Mouse (Mus musculus): Measurements from ENCODE around the gene Smarca2. TPM values are rescaled to one million over a fixed set of nuclear protein-coding genes. Genes with fewer than 3 reads are reported as not detected.

Smarca2 gene
- polyA plus RNA-seq, 1 experiment: 58.9 TPM

DNA sequence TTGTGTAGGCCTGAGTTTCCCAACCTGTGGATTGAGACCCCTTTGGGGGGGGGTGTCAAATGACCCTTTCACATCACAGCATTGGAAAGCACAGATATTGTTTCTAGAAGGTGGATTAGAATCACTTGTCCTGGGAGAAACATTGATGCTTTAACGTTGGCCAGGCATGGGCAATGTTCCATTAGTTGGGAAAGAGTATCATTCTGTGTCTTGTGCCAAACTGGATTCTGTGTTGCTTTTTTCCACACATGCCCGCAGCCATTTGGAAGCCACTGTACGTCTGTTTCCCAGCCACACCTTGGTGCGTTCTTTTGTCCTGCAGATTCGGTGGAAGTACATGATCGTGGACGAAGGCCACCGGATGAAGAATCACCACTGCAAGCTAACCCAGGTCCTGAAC is 76.7 kb downstream of the Smarca2 start:
- no peak overlapping the region for H3K4me3 ChIP-seq (ENCODE audit: insufficient read depth, low read length)
- TF ChIP-seq POLR2A (IDR thresholded peaks at IDR 0.05; ENCODE audit: borderline replicate concordance, low read depth, low read length): no peak
- no peaks in the 10 kb centered on the region for H3K4me1 ChIP-seq (ENCODE audit: control insufficient read depth, insufficient read depth, low read length)
- no peak overlapping the region for H3K27ac ChIP-seq (ENCODE audit: insufficient read depth, low read depth, low read length)

- H3K4me1 ChIP-seq (ENCODE audit: control insufficient read depth, insufficient read depth, low read length): no peaks in the 10 kb centered on the region
- TF ChIP-seq CTCF (IDR thresholded peaks at IDR 0.05; ENCODE audit: low read depth, low read length) (no peak), POLR2A (IDR thresholded peaks at IDR 0.05; ENCODE audit: borderline replicate concordance, low read depth, low read length) (no peak)
- no peak overlapping the region for H3K27ac ChIP-seq (ENCODE audit: insufficient read depth, low read depth, low read length)
- no peak overlapping the region for H3K4me3 ChIP-seq (ENCODE audit: insufficient read depth, low read length)
These were observed 77.3 kb downstream of the Smarca2 start for GRCm38 (mm10) chr19:26682130-26682529.

GRCm38 (mm10) chr19:26682731-26683130 is 77.9 kb downstream of the Smarca2 start:
- no peaks in the 10 kb centered on the region for H3K4me1 ChIP-seq (ENCODE audit: control insufficient read depth, insufficient read depth, low read length)
- no peak overlapping the region for H3K27ac ChIP-seq (ENCODE audit: insufficient read depth, low read depth, low read length)
- no peak overlapping the region for H3K4me3 ChIP-seq (ENCODE audit: insufficient read depth, low read length)
- TF ChIP-seq POLR2A (IDR thresholded peaks at IDR 0.05; ENCODE audit: borderline replicate concordance, low read depth, low read length): no peak

GRCm38 (mm10) chr19:26683731-26684130 is 78.9 kb downstream of the Smarca2 start:
- Histone ChIP-seq H3K4me3 (ENCODE audit: insufficient read depth, low read length) (no peak overlapping the region), H3K27ac (ENCODE audit: insufficient read depth, low read depth, low read length) (no peak overlapping the region), H3K4me1 (ENCODE audit: control insufficient read depth, insufficient read depth, low read length) (no peaks in the 10 kb centered on the region)
- no peak for TF ChIP-seq POLR2A (IDR thresholded peaks at IDR 0.05; ENCODE audit: borderline replicate concordance, low read depth, low read length)
- TF ChIP-seq CTCF (IDR thresholded peaks at IDR 0.05; ENCODE audit: low read depth, low read length): no peak

DNA sequence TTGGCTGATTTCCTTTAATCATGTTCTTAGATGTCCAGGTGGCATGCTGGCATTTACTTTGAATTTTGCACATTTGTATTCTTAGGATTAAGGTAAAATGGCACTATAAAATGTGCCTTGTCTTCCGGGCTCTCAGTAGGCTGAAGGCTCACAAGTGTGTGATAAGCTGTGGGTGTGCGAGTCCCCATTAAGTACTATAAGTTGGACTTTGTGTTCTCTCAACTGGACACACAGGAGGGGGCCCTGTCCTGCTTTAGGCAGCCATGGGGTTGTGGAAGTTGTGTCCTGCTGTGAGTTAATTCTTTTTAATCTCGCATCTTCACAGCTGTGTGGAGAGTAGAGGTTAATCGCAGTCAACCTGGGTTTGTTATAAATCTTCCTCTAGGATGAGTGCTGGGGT is 85.7 kb downstream of the Smarca2 start:
- H3K27ac ChIP-seq (ENCODE audit: insufficient read depth, low read depth, low read length): no peak overlapping the region
- no peak overlapping the region for H3K4me3 ChIP-seq (ENCODE audit: insufficient read depth, low read length)
- H3K4me1 ChIP-seq (ENCODE audit: control insufficient read depth, insufficient read depth, low read length): no peaks in the 10 kb centered on the region
- TF ChIP-seq POLR2A (IDR thresholded peaks at IDR 0.05; ENCODE audit: borderline replicate concordance, low read depth, low read length) (no peak), CTCF (IDR thresholded peaks at IDR 0.05; ENCODE audit: low read depth, low read length) (no peak)

- H3K4me3 ChIP-seq (ENCODE audit: insufficient read depth, low read length): no peak overlapping the region
- peaks cover 5% of the 10 kb centered on the region for H3K4me1 ChIP-seq (ENCODE audit: control insufficient read depth, insufficient read depth, low read length)
- no peak overlapping the region for H3K27ac ChIP-seq (ENCODE audit: insufficient read depth, low read depth, low read length)
- no peak for TF ChIP-seq CTCF (IDR thresholded peaks at IDR 0.05; ENCODE audit: low read depth, low read length)
- no peak for TF ChIP-seq POLR2A (IDR thresholded peaks at IDR 0.05; ENCODE audit: borderline replicate concordance, low read depth, low read length)
These were observed 92.3 kb downstream of the Smarca2 start for GRCm38 (mm10) chr19:26697107-26697506.

DNA sequence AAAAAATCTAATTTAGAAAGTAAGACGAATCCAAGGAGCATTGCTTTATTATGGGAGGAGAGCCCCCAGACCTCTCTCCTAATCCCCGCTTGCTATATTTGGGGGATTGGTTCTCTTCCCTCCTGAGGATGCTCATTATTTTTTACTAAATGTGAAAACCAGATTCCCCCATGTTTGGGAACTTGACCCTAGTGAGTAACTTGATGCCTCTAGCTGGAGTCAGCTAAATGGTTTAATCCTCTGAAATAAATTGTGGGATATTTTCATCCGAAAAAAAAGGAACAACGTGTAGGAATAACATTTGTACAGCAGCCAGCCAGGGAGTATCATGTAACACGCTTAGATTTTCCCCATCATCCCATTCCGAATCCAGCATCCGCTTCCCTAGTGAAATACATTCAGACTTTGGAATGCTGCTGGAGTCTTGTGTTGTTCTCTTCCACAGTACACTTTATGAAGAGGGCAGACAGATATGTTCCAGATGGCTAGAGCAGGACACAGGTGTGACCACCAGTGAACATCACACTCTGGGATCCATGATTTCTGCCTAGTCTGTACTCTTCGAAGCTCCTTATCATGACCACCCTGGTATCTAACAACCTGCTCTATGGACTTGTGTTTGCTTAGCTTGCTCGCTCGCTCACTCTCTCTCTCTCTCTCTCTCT is 99.8 kb downstream of the Smarca2 start:
- no peak overlapping the region for H3K27ac ChIP-seq (ENCODE audit: insufficient read depth, low read depth, low read length)
- H3K4me3 ChIP-seq (ENCODE audit: insufficient read depth, low read length): no peak overlapping the region
- H3K4me1 ChIP-seq (ENCODE audit: control insufficient read depth, insufficient read depth, low read length): no peaks in the 10 kb centered on the region
- TF ChIP-seq POLR2A (IDR thresholded peaks at IDR 0.05; ENCODE audit: borderline replicate concordance, low read depth, low read length) (no peak), CTCF (IDR thresholded peaks at IDR 0.05; ENCODE audit: low read depth, low read length) (no peak)

DNA sequence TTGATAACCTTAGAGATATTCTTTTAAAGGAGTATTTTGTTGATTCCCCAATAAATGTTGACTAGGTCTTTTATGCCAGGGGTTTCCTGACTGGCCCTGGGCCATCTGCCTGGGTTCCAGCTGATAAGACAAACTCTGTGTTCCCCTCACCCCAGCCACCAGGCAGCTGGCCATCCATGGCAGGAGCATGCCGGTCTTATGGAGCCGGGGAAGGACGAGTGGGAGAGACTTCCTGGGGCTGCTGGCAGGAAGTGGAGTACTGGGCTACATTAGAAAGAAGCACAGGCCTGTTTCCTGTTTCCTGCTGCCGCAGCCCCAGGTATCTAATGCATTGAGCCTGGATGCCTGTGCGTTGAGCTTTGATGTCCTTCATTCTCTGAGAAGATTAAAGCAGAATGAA is 102.1 kb downstream of the Smarca2 start:
- no peak overlapping the region for H3K4me3 ChIP-seq (ENCODE audit: insufficient read depth, low read length)
- TF ChIP-seq CTCF (IDR thresholded peaks at IDR 0.05; ENCODE audit: low read depth, low read length) (no peak), POLR2A (IDR thresholded peaks at IDR 0.05; ENCODE audit: borderline replicate concordance, low read depth, low read length) (no peak)
- no peaks in the 10 kb centered on the region for H3K4me1 ChIP-seq (ENCODE audit: control insufficient read depth, insufficient read depth, low read length)
- no peak overlapping the region for H3K27ac ChIP-seq (ENCODE audit: insufficient read depth, low read depth, low read length)

- Histone ChIP-seq H3K4me1 (ENCODE audit: control insufficient read depth, insufficient read depth, low read length) (no peaks in the 10 kb centered on the region), H3K4me3 (ENCODE audit: insufficient read depth, low read length) (no peak overlapping the region), H3K27ac (ENCODE audit: insufficient read depth, low read depth, low read length) (no peak overlapping the region)
- TF ChIP-seq POLR2A (IDR thresholded peaks at IDR 0.05; ENCODE audit: borderline replicate concordance, low read depth, low read length) (no peak), CTCF (IDR thresholded peaks at IDR 0.05; ENCODE audit: low read depth, low read length) (no peak)
These were observed 104.2 kb downstream of the Smarca2 start for GRCm38 (mm10) chr19:26709095-26709494.

GRCm38 (mm10) chr19:26711268-26711667 is 106.4 kb downstream of the Smarca2 start:
- TF ChIP-seq CTCF (IDR thresholded peaks at IDR 0.05; ENCODE audit: low read depth, low read length) (no peak), POLR2A (IDR thresholded peaks at IDR 0.05; ENCODE audit: borderline replicate concordance, low read depth, low read length) (no peak)
- Histone ChIP-seq H3K4me3 (ENCODE audit: insufficient read depth, low read length) (no peak overlapping the region), H3K4me1 (ENCODE audit: control insufficient read depth, insufficient read depth, low read length) (no peaks in the 10 kb centered on the region), H3K27ac (ENCODE audit: insufficient read depth, low read depth, low read length) (no peak overlapping the region)

DNA sequence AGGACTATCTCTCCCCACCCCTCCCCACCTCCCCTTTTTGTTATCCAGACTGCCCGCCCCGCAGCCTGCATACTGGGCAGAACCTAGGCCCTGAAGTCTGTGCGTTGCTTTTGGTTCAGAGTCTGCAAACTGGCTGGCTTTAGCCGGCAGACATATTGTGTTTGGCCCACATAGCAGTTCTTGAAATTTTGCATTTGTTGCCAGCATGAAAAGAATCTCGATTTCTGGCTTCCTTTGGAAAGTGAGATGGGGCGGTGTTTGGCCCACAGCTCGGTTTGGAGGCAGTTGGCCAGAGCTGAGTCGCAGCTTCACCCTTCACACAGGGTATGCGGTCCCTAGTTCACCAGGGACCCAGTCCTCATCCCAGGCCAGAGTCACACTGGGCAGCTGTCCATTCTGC is 111.4 kb downstream of the Smarca2 start:
- TF ChIP-seq POLR2A (IDR thresholded peaks at IDR 0.05; ENCODE audit: borderline replicate concordance, low read depth, low read length) (no peak), CTCF (IDR thresholded peaks at IDR 0.05; ENCODE audit: low read depth, low read length) (no peak)
- H3K27ac ChIP-seq (ENCODE audit: insufficient read depth, low read depth, low read length): no peak overlapping the region
- H3K4me1 ChIP-seq (ENCODE audit: control insufficient read depth, insufficient read depth, low read length): no peaks in the 10 kb centered on the region
- no peak overlapping the region for H3K4me3 ChIP-seq (ENCODE audit: insufficient read depth, low read length)

Measured in bone marrow macrophage, adult 2 months (primary cell).